In the genomic region with DNA sequence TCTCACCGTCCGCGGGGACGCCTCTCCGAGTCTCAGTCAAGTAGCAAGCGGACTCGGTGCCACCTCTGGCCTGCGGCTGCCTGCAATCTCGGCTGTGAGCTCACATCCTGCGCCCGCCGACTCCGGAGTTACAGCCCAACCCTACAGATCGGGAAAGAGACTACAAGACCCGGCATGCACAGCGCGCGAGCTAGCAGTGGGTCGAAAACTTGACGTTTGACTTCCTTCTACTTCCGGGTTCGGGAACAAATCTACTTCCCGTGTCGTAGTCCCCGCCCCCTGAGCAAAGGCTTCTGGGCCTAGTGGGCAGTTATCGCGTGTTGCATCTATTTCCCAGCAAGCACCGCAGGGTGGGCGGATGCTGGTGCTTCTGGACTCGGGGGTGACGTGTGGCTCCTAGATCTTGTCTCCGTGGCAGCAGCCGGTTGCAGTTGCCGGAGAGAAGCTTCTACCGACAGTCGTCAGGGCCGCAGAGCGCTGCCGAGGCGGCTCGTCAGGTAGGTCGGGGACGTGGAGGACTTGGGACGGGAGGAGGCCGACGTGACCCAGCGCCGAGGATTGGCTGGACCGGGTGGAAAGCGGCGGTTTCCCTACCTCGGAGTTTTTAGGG, we compare ENCODE assay signal across 8 mouse cellular contexts. TPM values are rescaled to one million over a fixed set of nuclear protein-coding genes. Genes with fewer than 3 reads are reported as not detected.
A peak's percentile ranks its signal among the peaks of the same experiment; 100 is the strongest.
DNase-seq lines count a peak whose midpoint lies in the region; ATAC-seq lines count a peak whose summit lies in the region.

A gene (minus strand): TSS at position 253 of the 610 bp plus-strand sequence.
A gene (plus strand): TSS at position 282 of the 610 bp plus-strand sequence.

- no peaks in the 10 kb centered on the region for H3K9me3 ChIP-seq in hindbrain, embryonic 14.5 days (ENCODE audit: control insufficient read depth, low read length)

- peaks cover 26% of the 10 kb centered on the region for H3K4me1 ChIP-seq in hindbrain, embryonic 14.5 days (replicated peaks; ENCODE audit: control insufficient read depth, insufficient read depth, low read length)

- peak within 1 kb of the TSS; percentile 88 for H3K9ac ChIP-seq in hindbrain, embryonic 14.5 days

- peak; percentile 100 for DNase-seq in R1 (ENCODE audit: low read depth, low spot score)
- DNase-seq in cerebellum, postnatal 25 days, result peak; percentile 95 to 98
- DNase-seq in frontal cortex, postnatal 25 days (ENCODE audit: low spot score in 2 of 2), result peak; percentile 92 to 93
- peak; percentile 98 for DNase-seq in hindbrain, embryonic 14.5 days (ENCODE audit: low spot score)
- peak; percentile 97 to 98 for DNase-seq in layer of hippocampus, postnatal 36 days
- DNase-seq in lung, postnatal 36 days, result peak; percentile 100
- peak; percentile 100 for DNase-seq in retina, postnatal 1 day
- DNase-seq in urinary bladder, adult 18-20 months (ENCODE audit: low spot score in 2 of 2), result peak; percentile 96 to 98

- H3K4me2 ChIP-seq in hindbrain, embryonic 14.5 days (replicated peaks), result peak within 1 kb of the TSS; percentile 87

- peak; percentile 98 for ATAC-seq in hindbrain, embryonic 14.5 days (ENCODE audit: low FRiP score)

- H3K27ac ChIP-seq in hindbrain, embryonic 14.5 days, result peak within 1 kb of the TSS; percentile 86

- under 1% methylated on average over 52 of the region's 52 CpGs for WGBS in hindbrain, embryonic 14.5 days

- peak within 1 kb of the TSS; percentile 75 for H3K4me3 ChIP-seq in hindbrain, embryonic 14.5 days (replicated peaks; ENCODE audit: low read length)

- no peaks in the 10 kb centered on the region for H3K27me3 ChIP-seq in hindbrain, embryonic 14.5 days (ENCODE audit: control insufficient read depth, insufficient read depth, low read length)

- peaks cover 27% of the 10 kb centered on the region for H3K36me3 ChIP-seq in hindbrain, embryonic 14.5 days (replicated peaks; ENCODE audit: control insufficient read depth, insufficient read depth)

RNA-seq across cellular contexts. Expression of the first gene that starts in this region (rescaled TPM):
- 59.2 and 64.0 TPM in 2 replicates for polyA plus RNA-seq in hindbrain, embryonic 14.5 days (2014; fragmentation: Nextera tagmentation; extraction: Ambion mirVana)
- 10 to 100 TPM; 32.1 to 32.6 TPM for total RNA-seq in layer of hippocampus, postnatal 36 days (2021)

RNA-seq across cellular contexts. Expression of the second gene that starts in this region (rescaled TPM):
- polyA plus RNA-seq in hindbrain, embryonic 14.5 days (2014; fragmentation: Nextera tagmentation; extraction: Ambion mirVana), result 120 and 123 TPM in 2 replicates
- total RNA-seq in layer of hippocampus, postnatal 36 days (2021), result 10 to 100 TPM; 75.1 to 79.0 TPM

Comparison
In these comparisons a context has a peak if more than half of its experiments do, and no peak if none do; other contexts are left out.
1. Peak in every context shown above with its lines: DNase-seq, ATAC-seq, H3K4me3 ChIP-seq and H3K27ac ChIP-seq.